Mouse (Mus musculus): ENCODE measurements around the gene Rasgrp2. TPM values are rescaled to one million over a fixed set of nuclear protein-coding genes. Genes with fewer than 3 reads are reported as not detected.

Gene Rasgrp2
- total RNA-seq, 1 experiment, result 81.7 TPM

DNA sequence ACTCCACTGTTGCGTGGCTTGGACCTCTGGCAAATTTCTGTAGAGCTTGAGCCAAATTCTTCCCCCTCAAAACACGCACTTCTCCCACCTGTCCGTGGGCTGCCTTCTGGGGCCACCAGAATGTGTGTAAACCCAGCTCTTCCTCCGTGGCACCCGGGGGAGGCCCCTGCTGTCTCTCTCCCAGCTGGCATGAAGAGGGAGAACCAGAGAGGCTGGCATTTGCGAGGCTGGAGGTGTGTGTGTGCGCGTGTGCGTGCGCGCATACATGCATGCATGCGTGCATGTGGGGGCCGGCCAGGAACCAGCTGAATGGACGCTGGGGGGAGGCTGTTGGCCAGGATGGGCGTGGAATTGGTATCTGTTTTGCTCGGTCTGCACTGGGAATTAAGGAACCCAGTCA is 24.1 kb downstream of the Rasgrp2 start:
- in situ Hi-C loops (cut with MboI; ENCODE audit: low sequenced_read_pairs in 2 of 2, unreplicated experiment in 2 of 2), result no loop called here
- no peak for DNase-seq (ENCODE audit: low read depth, low spot score)
- Histone ChIP-seq H3K36me3 (ENCODE audit: control insufficient read depth, insufficient read depth, low read length, poor library complexity, severe bottlenecking) (no peaks in the 10 kb centered on the region), H3K9ac (ENCODE audit: insufficient read depth, low read depth, low read length, poor library complexity, severe bottlenecking) (no peak overlapping the region), H3K4me3 (ENCODE audit: insufficient read depth in 1 of 2, low read depth in 1 of 2, low read length in 2 of 2, poor library complexity in 1 of 2, severe bottlenecking in 1 of 2) (no peak overlapping the region), H3K4me1 (ENCODE audit: control insufficient read depth in 2 of 2, insufficient read depth in 2 of 2, low read length in 2 of 2, poor library complexity in 1 of 2) (peaks cover 0 to 11% of the 10 kb centered on the region in 2 experiments; a peak in 2 of 4 replicates), H3K27ac (ENCODE audit: insufficient read depth, low read depth, low read length, poor library complexity, severe bottlenecking) (no peak overlapping the region), H3K9me3 (ENCODE audit: control insufficient read depth, insufficient read depth, low read depth, low read length) (no peaks in the 10 kb centered on the region)
- no peak for TF ChIP-seq MAFK (IDR thresholded peaks at IDR 0.05; ENCODE audit: insufficient read depth, low read depth, low read length)
- TF ChIP-seq ZNF384 (IDR thresholded peaks at IDR 0.05; ENCODE audit: low read depth, low read length), result no peak
- no peak for TF ChIP-seq HCFC1 (IDR thresholded peaks at IDR 0.05; ENCODE audit: borderline replicate concordance, insufficient read depth, low read length)
- TF ChIP-seq CHD2 (IDR thresholded peaks at IDR 0.05; ENCODE audit: low read depth, low read length), result no peak
- no peak for TF ChIP-seq ZC3H11A (IDR thresholded peaks at IDR 0.05; ENCODE audit: borderline replicate concordance, low read depth, low read length)

DNA sequence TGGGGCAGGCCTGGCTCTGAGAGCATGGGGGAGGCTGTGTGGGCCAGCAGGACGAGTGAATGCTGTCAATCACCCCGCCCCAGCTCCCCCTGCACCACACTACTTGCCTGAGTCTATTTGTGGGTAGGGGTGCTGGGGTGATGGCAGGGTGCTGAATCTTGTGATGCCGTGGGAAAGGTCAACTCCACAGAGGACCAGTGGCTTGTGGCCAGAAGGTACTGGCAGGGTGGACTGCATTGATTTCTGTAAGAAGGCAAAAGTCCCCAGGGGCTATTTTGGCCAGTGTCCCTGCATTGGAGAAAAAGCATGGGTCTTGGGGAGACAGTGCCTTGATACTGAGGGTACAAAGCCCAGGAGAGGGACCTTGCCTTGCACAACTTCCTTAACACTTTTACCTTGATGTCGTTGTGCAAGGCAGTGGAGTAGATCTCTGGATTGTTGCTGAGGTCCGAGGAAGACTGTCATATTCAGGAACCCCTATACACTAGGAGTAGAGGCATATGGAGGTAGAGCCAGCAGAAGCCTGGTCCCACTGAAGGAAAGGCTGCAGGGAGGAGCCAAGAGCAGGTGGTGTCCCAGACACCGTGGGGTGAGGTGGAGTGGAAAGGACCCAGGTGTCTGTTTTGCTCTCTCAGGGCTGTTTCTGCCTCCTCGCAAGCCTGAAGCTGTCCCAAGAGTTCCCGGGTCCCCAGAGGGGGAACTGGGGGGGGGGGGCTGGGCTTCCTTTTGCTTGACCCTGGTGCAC is 25.2 kb downstream of the Rasgrp2 start:
- TF ChIP-seq MAFK (IDR thresholded peaks at IDR 0.05; ENCODE audit: insufficient read depth, low read depth, low read length) (no peak), HCFC1 (IDR thresholded peaks at IDR 0.05; ENCODE audit: borderline replicate concordance, insufficient read depth, low read length) (no peak), CHD2 (IDR thresholded peaks at IDR 0.05; ENCODE audit: low read depth, low read length) (no peak), ZNF384 (IDR thresholded peaks at IDR 0.05; ENCODE audit: low read depth, low read length) (no peak)
- Histone ChIP-seq H3K9me3 (ENCODE audit: control insufficient read depth, insufficient read depth, low read depth, low read length) (no peaks in the 10 kb centered on the region), H3K9ac (ENCODE audit: insufficient read depth, low read depth, low read length, poor library complexity, severe bottlenecking) (no peak overlapping the region), H3K4me3 (ENCODE audit: insufficient read depth in 1 of 2, low read depth in 1 of 2, low read length in 2 of 2, poor library complexity in 1 of 2, severe bottlenecking in 1 of 2) (no peak overlapping the region), H3K27ac (ENCODE audit: insufficient read depth, low read depth, low read length, poor library complexity, severe bottlenecking) (no peak overlapping the region), H3K36me3 (ENCODE audit: control insufficient read depth, insufficient read depth, low read length, poor library complexity, severe bottlenecking) (no peaks in the 10 kb centered on the region), H3K4me1 (ENCODE audit: control insufficient read depth in 2 of 2, insufficient read depth in 2 of 2, low read length in 2 of 2, poor library complexity in 1 of 2) (peaks cover 0 to 9% of the 10 kb centered on the region in 2 experiments; a peak in 2 of 4 replicates)
- in situ Hi-C loops (cut with MboI; ENCODE audit: low sequenced_read_pairs in 2 of 2, unreplicated experiment in 2 of 2), result no loop called here
- no peak for DNase-seq (ENCODE audit: low read depth, low spot score)

DNA sequence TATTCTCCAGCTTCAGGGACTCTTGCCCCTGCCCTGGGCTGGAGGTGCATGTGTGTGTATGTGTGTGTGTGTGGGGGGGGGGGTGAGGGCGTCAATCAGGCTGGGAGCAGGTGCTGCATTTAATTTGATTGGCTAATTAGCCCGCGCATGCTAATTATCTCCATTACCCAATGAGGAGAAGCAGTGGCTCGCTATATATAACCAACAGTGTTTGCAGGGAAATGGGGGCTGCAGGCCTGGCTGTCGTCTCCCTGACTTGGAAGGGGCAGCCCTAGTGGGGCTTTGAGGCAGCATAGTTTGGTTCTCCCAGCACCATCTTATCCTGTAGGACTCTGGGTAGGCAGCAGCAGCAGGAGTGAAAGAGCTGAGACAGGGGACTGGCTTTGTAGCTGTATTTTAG is 26.5 kb downstream of the Rasgrp2 start:
- Histone ChIP-seq H3K9me3 (ENCODE audit: control insufficient read depth, insufficient read depth, low read depth, low read length) (no peaks in the 10 kb centered on the region), H3K9ac (ENCODE audit: insufficient read depth, low read depth, low read length, poor library complexity, severe bottlenecking) (no peak overlapping the region), H3K36me3 (ENCODE audit: control insufficient read depth, insufficient read depth, low read length, poor library complexity, severe bottlenecking) (no peaks in the 10 kb centered on the region), H3K27ac (ENCODE audit: insufficient read depth, low read depth, low read length, poor library complexity, severe bottlenecking) (no peak overlapping the region), H3K4me3 (ENCODE audit: insufficient read depth in 1 of 2, low read depth in 1 of 2, low read length in 2 of 2, poor library complexity in 1 of 2, severe bottlenecking in 1 of 2) (no peak overlapping the region), H3K4me1 (ENCODE audit: control insufficient read depth in 2 of 2, insufficient read depth in 2 of 2, low read length in 2 of 2, poor library complexity in 1 of 2) (peaks cover 0 to 9% of the 10 kb centered on the region in 2 experiments; a peak in 2 of 4 replicates)
- DNase-seq (ENCODE audit: low read depth, low spot score), result no peak
- no peak for TF ChIP-seq ZC3H11A (IDR thresholded peaks at IDR 0.05; ENCODE audit: borderline replicate concordance, low read depth, low read length)
- no peak for TF ChIP-seq ZNF384 (IDR thresholded peaks at IDR 0.05; ENCODE audit: low read depth, low read length)
- no peak for TF ChIP-seq HCFC1 (IDR thresholded peaks at IDR 0.05; ENCODE audit: borderline replicate concordance, insufficient read depth, low read length)
- no peak for TF ChIP-seq CHD2 (IDR thresholded peaks at IDR 0.05; ENCODE audit: low read depth, low read length)
- no peak for TF ChIP-seq MAFK (IDR thresholded peaks at IDR 0.05; ENCODE audit: insufficient read depth, low read depth, low read length)
- in situ Hi-C loops (cut with MboI; ENCODE audit: low sequenced_read_pairs in 2 of 2, unreplicated experiment in 2 of 2), result no loop called here

DNA sequence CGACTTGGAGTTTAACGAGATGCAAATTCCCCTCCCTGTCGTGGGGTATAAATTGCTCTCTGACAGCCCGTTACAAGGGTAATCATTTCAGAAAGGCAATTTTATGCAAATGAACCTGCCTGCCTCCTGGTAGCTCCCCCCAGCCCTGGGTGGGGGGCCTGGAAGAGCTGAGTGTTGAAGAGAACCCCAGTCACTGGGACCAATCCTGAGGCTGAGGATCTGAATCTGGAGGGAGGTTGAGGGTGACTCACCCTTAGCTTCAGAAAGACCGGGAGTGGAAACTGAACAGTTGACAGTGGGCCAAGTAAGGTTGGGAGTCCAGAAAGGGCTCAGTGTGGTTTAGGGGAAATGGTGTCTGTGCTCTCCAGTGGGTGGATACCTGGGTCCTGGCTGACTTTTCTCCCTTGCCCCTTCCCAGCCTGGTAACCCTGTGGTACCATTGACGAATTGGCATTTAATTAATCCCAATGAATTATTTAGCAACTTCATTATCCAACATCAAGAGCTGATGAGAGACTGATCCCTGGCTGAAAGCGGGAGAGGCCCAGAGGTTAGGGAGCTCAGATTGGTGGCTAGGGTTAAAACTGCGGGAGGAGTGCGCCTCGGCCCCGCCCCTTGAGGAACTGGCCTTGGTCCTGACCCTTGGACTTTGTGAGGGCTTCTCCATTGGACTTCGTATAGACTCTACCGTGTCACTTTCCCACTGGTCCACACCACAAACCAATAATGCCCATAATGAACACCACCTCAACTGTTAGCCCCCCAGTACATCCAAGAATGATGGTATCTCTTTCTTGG is 27.8 kb downstream of the Rasgrp2 start:
- no peak for TF ChIP-seq CHD2 (IDR thresholded peaks at IDR 0.05; ENCODE audit: low read depth, low read length)
- TF ChIP-seq ZNF384 (IDR thresholded peaks at IDR 0.05; ENCODE audit: low read depth, low read length), result no peak
- TF ChIP-seq HCFC1 (IDR thresholded peaks at IDR 0.05; ENCODE audit: borderline replicate concordance, insufficient read depth, low read length), result no peak
- Histone ChIP-seq H3K36me3 (ENCODE audit: control insufficient read depth, insufficient read depth, low read length, poor library complexity, severe bottlenecking) (no peaks in the 10 kb centered on the region), H3K4me1 (ENCODE audit: control insufficient read depth in 2 of 2, insufficient read depth in 2 of 2, low read length in 2 of 2, poor library complexity in 1 of 2) (peaks cover 0 to 9% of the 10 kb centered on the region in 2 experiments; a peak in 2 of 4 replicates), H3K9me3 (ENCODE audit: control insufficient read depth, insufficient read depth, low read depth, low read length) (no peaks in the 10 kb centered on the region), H3K27ac (ENCODE audit: insufficient read depth, low read depth, low read length, poor library complexity, severe bottlenecking) (no peak overlapping the region), H3K9ac (ENCODE audit: insufficient read depth, low read depth, low read length, poor library complexity, severe bottlenecking) (no peak overlapping the region), H3K4me3 (ENCODE audit: insufficient read depth in 1 of 2, low read depth in 1 of 2, low read length in 2 of 2, poor library complexity in 1 of 2, severe bottlenecking in 1 of 2) (0 out of 4 replicates have a peak overlapping the region, but pooled peaks of 1 of the 2 experiments have one; percentile 70)
- in situ Hi-C loops (cut with MboI; ENCODE audit: low sequenced_read_pairs in 2 of 2, unreplicated experiment in 2 of 2), result no loop called here
- DNase-seq (ENCODE audit: low read depth, low spot score), result peak; percentile 76
